Mouse (Mus musculus) c-Kit-negative CD71-positive TER-119-positive erythroid progenitor cells, embryonic 14.5 days (primary cell): ENCODE results near the gene Fgf8.

Source experiments
- DNase-seq: peaks from one replicate; pipeline ENCODE4 v3.0.0-alpha.2; 2013; ENCODE audit warnings: low read depth, low spot score

Gene Fgf8

GRCm38 (mm10) chr19:45727231-45727630 is 15.5 kb downstream of the Fgf8 start:
- no peak for DNase-seq

- no peak for DNase-seq
Measured at GRCm38 (mm10) chr19:45725677-45726277, 16.9 kb downstream of the Fgf8 start.

- no peak for DNase-seq
Measured at GRCm38 (mm10) chr19:45722188-45722587, 20.5 kb downstream of the Fgf8 start.

- DNase-seq, result no peak
Measured at GRCm38 (mm10) chr19:45718286-45718685, 24.4 kb downstream of the Fgf8 start.

- no peak for DNase-seq
Measured at GRCm38 (mm10) chr19:45717493-45718220, 25.1 kb downstream of the Fgf8 start.

- DNase-seq, result no peak
Measured at GRCm38 (mm10) chr19:45708704-45709103, 34.0 kb downstream of the Fgf8 start.

DNA sequence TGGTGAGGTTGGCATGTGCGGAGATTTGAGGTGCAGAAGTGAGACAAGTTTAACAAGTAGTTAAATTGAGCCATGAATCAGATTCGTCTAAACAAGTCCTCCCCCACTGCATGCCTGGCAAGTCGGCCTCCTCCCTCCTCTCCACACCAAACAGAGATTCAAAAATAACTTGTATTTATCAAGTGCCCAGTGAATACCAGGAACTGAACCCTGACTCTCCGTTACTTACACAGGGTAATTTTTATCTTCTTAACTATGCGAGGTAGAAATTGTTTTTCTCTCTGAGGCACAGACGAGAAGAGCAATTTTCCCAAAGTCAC is 46.5 kb downstream of the Fgf8 start:
- DNase-seq, result no peak

- no peak for DNase-seq
Measured at GRCm38 (mm10) chr19:45695496-45696280, 47.0 kb downstream of the Fgf8 start.

DNA sequence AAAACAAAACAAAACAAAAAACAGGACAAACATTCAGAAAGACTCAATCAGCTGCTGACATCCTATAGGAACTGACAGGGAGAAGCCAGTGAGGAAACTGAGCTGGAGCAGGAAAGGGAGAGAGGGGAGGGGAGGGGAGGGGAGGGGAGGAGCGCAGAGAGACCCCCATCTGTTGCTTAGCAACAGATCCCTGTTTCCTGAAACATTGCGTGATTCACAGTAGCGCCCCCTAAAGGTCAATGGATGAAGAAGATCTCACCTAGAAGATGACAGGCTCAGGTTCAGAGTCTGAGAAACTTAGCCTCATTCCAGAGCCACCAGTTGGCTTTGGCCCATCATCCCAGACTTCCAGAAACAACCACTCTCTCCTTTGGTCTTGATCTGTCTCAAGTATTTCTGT is 48.7 kb downstream of the Fgf8 start:
- no peak for DNase-seq

DNA sequence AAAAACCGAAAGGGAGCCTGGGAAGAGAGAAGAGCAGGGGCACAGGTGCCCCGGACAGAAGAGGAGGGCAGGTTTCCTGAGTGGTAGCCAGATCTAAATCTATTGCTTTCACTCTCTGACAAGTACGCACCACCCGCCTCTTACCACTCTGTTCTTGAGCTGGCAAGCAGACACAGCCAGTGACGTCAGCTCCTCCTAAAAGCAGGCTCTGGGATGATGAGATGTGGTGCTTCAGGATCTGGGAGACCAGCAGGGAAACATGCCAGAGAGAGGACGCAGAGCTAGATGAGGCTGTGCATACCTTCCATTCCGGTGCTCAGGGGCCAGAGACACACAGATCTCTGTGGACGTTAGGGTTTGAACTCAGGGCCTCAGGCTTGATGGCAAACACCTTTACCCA is 50.5 kb downstream of the Fgf8 start:
- DNase-seq, result no peak

DNA sequence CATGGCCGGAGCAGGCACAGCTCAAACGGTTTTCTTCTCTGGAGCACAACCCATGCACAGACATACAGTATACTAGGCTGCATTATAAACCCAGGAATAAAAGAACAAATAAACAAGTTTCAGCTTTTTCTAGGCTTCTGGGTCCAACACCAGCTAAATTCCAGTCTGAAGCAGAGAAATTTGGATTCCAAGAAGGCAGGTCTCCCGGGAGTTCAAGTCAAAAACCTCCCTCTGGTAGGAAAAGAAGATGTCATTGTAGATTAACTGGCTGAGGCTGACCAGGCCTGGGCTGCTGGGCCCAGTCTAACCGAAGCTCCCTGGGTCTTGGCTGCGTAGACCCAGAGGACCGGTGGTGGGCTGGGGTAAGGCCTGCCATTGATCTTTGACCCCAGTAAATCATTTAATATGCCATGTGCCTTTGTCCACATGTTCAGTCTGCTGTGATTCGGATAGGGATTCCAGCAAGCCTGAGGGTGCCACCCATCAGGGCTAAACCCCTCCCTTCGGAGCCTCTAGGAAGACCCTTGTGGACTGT is 51.6 kb downstream of the Fgf8 start:
- DNase-seq, result no peak

DNA sequence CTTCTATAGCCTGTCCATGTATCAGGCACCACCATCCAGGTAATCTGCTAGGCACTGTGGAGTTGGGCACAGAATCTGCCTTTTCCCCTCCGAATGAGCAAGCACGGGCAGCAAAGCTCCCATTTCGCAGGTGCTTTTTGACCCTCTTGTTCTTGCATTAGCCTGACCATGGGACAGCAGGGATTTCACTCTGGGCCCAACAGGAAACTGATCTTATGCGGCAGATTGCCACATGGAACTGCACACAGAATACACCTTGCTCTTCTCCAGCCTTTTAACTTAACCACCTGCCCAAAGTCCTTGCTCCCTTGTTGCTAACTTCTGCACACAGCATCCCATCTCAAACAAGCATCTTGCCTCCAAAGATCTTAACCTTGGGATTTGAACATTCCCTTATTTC is 55.7 kb downstream of the Fgf8 start:
- no peak for DNase-seq
